Mouse (Mus musculus) limb, embryonic 14.5 days (tissue): ENCODE measurements at regions not wholly inside any gene's neighbourhood (a gene's known extent, or its start where the extent isn't known, plus 50 kb on each side); places are given as distances from the start of the nearest gene placed in this dataset.
A peak's percentile ranks its signal among the peaks of the same experiment; 100 is the strongest.

Experiments used
- ATAC-seq: fragments of 200-750 bp; cut with Nextera tagmentation; 2 replicates; pipeline ENCODE4 v1.8.0; 2017; ENCODE audit warnings: low read depth, moderate number of reproducible peaks, moderate TSS enrichment; ENCODE audit not compliant: low FRiP score
- DNase-seq: peaks from one replicate; pipeline ENCODE4 v3.0.0-alpha.2; 2015; ENCODE audit warnings: low spot score
- H3K27ac ChIP-seq: fragments of 300-500 bp; sonication (generic); replicated peaks from 2 replicates; pipeline ENCODE4 v1.5.1; 2014; ENCODE audit warnings: low read depth, mild to moderate bottlenecking, low read length, moderate library complexity, mixed read lengths
- H3K27me3 ChIP-seq: fragments of 300-500 bp; sonication (generic); 2 replicates; pipeline ENCODE4 v1.6.1; 2014; ENCODE audit warnings: low read length, mixed read lengths; ENCODE audit not compliant: control insufficient read depth, insufficient read depth
- H3K36me3 ChIP-seq: fragments of 300-500 bp; sonication (generic); 2 replicates; pipeline ENCODE4 v1.6.1; 2014; ENCODE audit warnings: mild to moderate bottlenecking, low read length, moderate library complexity, mixed read lengths; ENCODE audit not compliant: control insufficient read depth, insufficient read depth
- H3K4me1 ChIP-seq: fragments of 300-500 bp; sonication (generic); 2 replicates; pipeline ENCODE4 v1.6.1; 2014; ENCODE audit warnings: antibody characterized with exemption, low read length, mixed read lengths; ENCODE audit not compliant: control insufficient read depth, insufficient read depth
- H3K4me2 ChIP-seq: fragments of 300-500 bp; sonication (generic); replicated peaks from 2 replicates; pipeline ENCODE4 v1.6.1; 2014; ENCODE audit warnings: low read depth, mild to moderate bottlenecking, low read length, moderate library complexity; ENCODE audit not compliant: severe bottlenecking
- H3K4me3 ChIP-seq: fragments of 300-500 bp; sonication (generic); replicated peaks from 2 replicates; pipeline ENCODE4 v1.5.1; 2014; ENCODE audit warnings: low read length
- H3K9ac ChIP-seq: fragments of 300-500 bp; sonication (generic); 2 replicates; pipeline ENCODE4 v1.6.1; 2014; ENCODE audit warnings: mild to moderate bottlenecking, low read depth, low read length, moderate library complexity; ENCODE audit not compliant: severe bottlenecking
- H3K9me3 ChIP-seq: fragments of 300-500 bp; sonication (generic); 2 replicates; pipeline ENCODE4 v1.6.1; 2016; ENCODE audit warnings: low read length; ENCODE audit not compliant: control insufficient read depth
- POLR2A ChIP-seq: fragments of 200-500 bp; IDR thresholded peaks from 2 replicates; pipeline ENCODE4 v1.8.0; 2012; ENCODE audit warnings: inconsistent platforms, mild to moderate bottlenecking, moderate library complexity, borderline replicate concordance; ENCODE audit not compliant: insufficient read depth, insufficient read length; ENCODE audit errors: extremely low read depth
- WGBS: fragments of 180-500 bp; shearing (Covaris S2); extraction: QIAGEN DNeasy Blood & Tissue Kit; methylation state at CpG from one replicate; pipeline ENCODE4 v1.1.7; 2014; 5-methylcytosine and 5-hydroxymethylcytosine counted together

DNA sequence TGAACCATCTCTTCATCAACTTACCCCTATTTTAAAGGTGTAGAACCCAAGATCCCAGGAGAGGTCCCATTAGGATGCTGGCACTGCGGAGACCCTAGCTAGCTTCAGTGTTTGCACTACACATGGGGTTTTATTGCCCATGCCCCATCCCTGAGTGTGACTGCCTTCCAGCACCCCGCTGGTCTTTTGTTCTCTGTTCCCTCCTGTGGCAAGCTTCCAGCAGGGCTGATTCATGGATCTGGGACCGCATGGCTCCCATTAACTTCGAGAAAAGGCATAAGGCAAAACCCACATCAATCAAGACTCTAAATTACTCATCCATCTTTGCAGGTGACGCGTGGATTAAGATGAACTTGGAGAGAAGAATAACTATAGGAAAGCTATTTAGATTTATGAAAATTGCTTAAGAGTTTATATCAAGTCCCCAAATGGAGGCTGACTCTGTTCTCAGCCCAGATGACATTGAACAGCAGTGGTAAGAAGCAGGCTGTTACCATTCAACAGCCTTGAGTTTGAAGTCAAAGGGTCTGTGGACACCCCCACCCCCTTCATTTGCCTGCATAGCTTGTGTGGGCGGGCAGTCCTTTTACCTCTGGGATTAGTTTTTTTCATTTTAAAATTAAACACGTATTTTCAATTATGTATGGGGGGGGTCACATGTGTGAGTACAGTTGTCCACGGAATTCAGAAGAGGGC lies 141.7 kb upstream of the Zfp618 start:
- WGBS = 30% methylated on average over 9 of the region's 9 CpGs
- H3K27ac ChIP-seq = no peak overlapping the region; the same call in 1 of the 2 replicates

DNA sequence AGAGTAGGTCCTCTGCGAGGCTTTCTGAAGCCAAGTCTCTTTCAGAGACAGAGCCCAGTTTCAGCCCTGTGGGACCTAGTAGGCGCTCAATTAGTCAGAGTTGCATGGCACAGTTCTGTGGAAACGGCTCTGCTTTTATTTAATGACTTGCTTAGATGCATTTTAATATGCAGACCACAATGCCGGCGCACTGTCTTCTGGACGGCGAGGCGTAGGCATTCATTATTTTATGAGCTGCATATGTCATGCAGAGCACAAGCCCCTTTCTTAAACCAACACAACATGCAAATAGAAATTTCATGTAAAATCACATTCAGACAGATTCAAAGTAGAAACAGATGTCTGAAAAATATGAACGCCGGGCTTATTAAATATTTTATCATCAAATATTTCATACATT lies 140.8 kb upstream of the Zfp618 start:
- no peaks in the 10 kb centered on the region for H3K36me3 ChIP-seq
- H3K9ac ChIP-seq = no peak overlapping the region
- H3K4me2 ChIP-seq = no peak overlapping the region
- peaks cover 10% of the 10 kb centered on the region; the same call in 1 of the 2 replicates for H3K4me1 ChIP-seq
- ATAC-seq (peak; percentile 13; the same call in 1 of the 2 replicates), DNase-seq (peak; percentile 55)
- WGBS = 36% methylated on average over 10 of the region's 10 CpGs
- no peak for TF ChIP-seq POLR2A
- H3K9me3 ChIP-seq = no peaks in the 10 kb centered on the region
- no peaks in the 10 kb centered on the region for H3K27me3 ChIP-seq
- no peak overlapping the region for H3K4me3 ChIP-seq
- no peak overlapping the region; the same call in 1 of the 2 replicates for H3K27ac ChIP-seq

More for the DNA sequence above, 141.7 kb upstream of the Zfp618 start:
- no peak overlapping the region for H3K4me2 ChIP-seq
- peak; percentile 58 for DNase-seq
- H3K4me1 ChIP-seq = peaks cover 10% of the 10 kb centered on the region; the same call in 1 of the 2 replicates
- ATAC-seq = 0 out of 2 replicates have a peak, but pooled peaks have one; percentile 27
- no peaks in the 10 kb centered on the region for H3K27me3 ChIP-seq
- no peak overlapping the region for H3K9ac ChIP-seq
- no peak for TF ChIP-seq POLR2A
- no peaks in the 10 kb centered on the region for H3K9me3 ChIP-seq
- no peaks in the 10 kb centered on the region for H3K36me3 ChIP-seq
- no peak overlapping the region for H3K4me3 ChIP-seq

DNA sequence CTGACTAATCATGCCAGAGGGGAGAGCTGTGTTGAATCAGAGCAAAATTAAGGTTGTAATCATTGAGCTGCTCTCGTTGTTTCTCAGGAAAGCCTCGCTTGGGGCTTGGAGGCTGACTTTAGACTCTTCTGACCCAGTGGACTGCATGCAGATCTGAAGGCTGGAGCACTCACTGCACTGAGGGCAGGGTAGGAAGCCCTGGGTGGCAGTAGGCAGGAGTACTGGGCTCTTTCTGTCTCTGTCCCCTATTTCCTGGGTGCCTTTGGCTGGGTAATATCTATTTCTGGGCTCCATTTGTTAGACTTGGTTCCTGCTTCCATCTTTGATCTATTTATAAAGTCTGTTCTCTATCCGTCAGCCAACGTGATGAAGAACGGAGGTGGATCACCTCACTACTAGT lies 140.1 kb upstream of the Zfp618 start:
- Histone ChIP-seq H3K27me3 (no peaks in the 10 kb centered on the region), H3K27ac (0 out of 2 replicates have a peak overlapping the region, but pooled peaks have one; percentile 38), H3K4me2 (no peak overlapping the region), H3K9ac (no peak overlapping the region), H3K4me3 (no peak overlapping the region), H3K4me1 (peaks cover 10% of the 10 kb centered on the region; the same call in 1 of the 2 replicates), H3K36me3 (no peaks in the 10 kb centered on the region), H3K9me3 (no peaks in the 10 kb centered on the region)
- no peak for TF ChIP-seq POLR2A
- ATAC-seq = no peak
- 57% methylated on average over 5 of the region's 5 CpGs for WGBS
- DNase-seq = no peak

DNA sequence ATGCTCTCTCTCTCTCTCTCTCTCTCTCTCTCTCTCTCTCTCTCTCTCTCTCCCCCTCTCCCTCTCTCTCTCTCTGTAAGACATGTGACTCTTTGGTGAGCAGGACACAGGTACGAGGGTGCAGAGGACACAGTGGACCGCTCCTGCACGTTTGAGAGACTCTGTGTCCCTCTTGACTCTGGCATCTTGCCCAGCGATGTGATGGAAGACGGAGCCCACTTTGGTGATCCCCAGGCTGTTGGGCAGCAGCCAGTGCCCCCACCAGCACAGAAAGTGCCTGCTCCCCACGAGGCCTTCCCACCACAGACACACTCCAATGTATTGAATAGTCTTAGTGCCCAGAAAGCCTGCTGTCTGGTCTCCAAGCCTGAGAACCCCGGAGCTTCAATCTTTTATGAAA lies 136.4 kb upstream of the Zfp618 start:
- TF ChIP-seq POLR2A = no peak
- ATAC-seq = no peak
- H3K4me1 ChIP-seq = peaks cover 12% of the 10 kb centered on the region; the same call in 1 of the 2 replicates

DNA sequence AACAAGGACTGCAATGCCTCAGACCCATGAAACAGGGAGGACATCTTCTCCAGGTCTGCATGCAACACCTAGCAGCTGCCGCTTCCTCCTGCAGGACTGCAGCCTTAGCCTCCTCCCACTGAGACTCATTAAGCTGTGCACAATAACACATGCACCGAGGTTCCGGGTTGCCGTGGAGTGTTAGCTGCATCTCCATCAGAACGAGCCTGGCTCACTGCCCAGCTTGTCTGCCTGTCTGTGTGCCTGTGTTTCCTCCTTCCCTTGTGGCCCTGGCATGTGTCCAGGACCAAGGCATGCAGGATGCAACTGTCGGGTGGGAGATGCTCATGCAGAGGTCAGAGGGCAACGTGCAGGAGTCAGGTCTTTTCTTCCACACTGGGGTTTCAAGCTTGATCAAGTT lies 131.4 kb upstream of the Zfp618 start:
- Histone ChIP-seq H3K4me3 (no peak overlapping the region), H3K4me2 (no peak overlapping the region), H3K27ac (no peak overlapping the region), H3K36me3 (no peaks in the 10 kb centered on the region), H3K9ac (no peak overlapping the region), H3K9me3 (no peaks in the 10 kb centered on the region), H3K27me3 (no peaks in the 10 kb centered on the region), H3K4me1 (peaks cover 5% of the 10 kb centered on the region; the same call in 1 of the 2 replicates)
- DNase-seq (peak; percentile 57), ATAC-seq (0 out of 2 replicates have a peak, but pooled peaks have one; percentile 30)
- 10% methylated on average over 7 of the region's 7 CpGs for WGBS
- no peak for TF ChIP-seq POLR2A

More for the DNA sequence above, 136.4 kb upstream of the Zfp618 start:
- no peak for DNase-seq
- H3K9ac ChIP-seq = no peak overlapping the region
- no peak overlapping the region for H3K4me2 ChIP-seq
- H3K36me3 ChIP-seq = no peaks in the 10 kb centered on the region
- H3K27ac ChIP-seq = no peak overlapping the region
- WGBS = 64% methylated on average over 7 of the region's 7 CpGs
- H3K9me3 ChIP-seq = no peaks in the 10 kb centered on the region
- H3K4me3 ChIP-seq = no peak overlapping the region
- H3K27me3 ChIP-seq = no peaks in the 10 kb centered on the region
